ENCODE assay signal across 19 mouse cellular contexts in the genomic region with DNA sequence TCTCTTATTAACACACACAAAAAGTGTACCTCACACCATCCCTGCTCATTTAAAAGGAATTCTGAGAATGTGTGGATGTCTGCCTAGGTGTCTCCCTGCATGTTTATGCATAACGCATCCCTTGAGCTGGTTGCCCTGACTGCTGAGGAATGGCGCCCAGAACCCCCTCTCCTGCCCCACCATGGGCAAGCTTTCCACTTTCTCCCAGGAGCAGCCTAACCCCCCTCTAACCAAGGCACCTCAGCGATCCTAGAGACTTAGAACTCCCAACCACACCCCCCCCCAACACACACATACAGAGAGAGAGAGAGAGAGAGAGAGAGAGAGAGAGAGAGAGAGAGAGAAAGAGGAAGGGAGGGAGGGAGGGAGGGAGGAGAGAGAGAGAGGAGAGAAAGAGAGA. TPM values are rescaled to one million over a fixed set of nuclear protein-coding genes. Genes with fewer than 3 reads are reported as not detected.
DNase-seq lines count a peak whose midpoint lies in the region; ATAC-seq and TF ChIP-seq lines count a peak whose summit lies in the region.
"Had no signal": no experiment of that assay in that cellular context is flagged by ENCODE, and none has a peak within 500 bp of the region (broad histone marks: within the 10 kb centered on the region; RNA-seq: fewer than 3 reads in every experiment).

No protein-coding gene starts in this region.

- no peak overlapping the region for H3K4me2 ChIP-seq in heart, embryonic 14.5 days (ENCODE audit: low read length)
- 0 out of 2 replicates have a peak overlapping the region, but pooled peaks have one; percentile 9 for H3K4me2 ChIP-seq in embryonic facial prominence, embryonic 13.5 days
- peak overlapping the region; percentile 100 for H3K4me2 ChIP-seq in myocyte (ENCODE audit: low read depth)

- no peak overlapping the region for H3ac ChIP-seq in myocyte (ENCODE audit: control insufficient read depth, insufficient read length)

- no peaks in the 10 kb centered on the region for H3K36me3 ChIP-seq in heart, embryonic 14.5 days (ENCODE audit: control insufficient read depth, insufficient read depth, low read length)
- no peaks in the 10 kb centered on the region for H3K36me3 ChIP-seq in embryonic facial prominence, embryonic 13.5 days
- no peaks in the 10 kb centered on the region for H3K36me3 ChIP-seq in myocyte (ENCODE audit: control insufficient read depth, insufficient read depth)
- H3K36me3 ChIP-seq: kidney, embryonic 15.5 days; midbrain, embryonic 13.5 days; neural tube, embryonic 12.5 days had no signal

- H3K4me3 ChIP-seq in heart, embryonic 14.5 days (ENCODE audit: control insufficient read depth in 1 of 2, insufficient read depth in 1 of 2, low read depth in 1 of 2, low read length in 2 of 2) = no peak overlapping the region
- no peak overlapping the region for H3K4me3 ChIP-seq in embryonic facial prominence, embryonic 13.5 days
- peak overlapping the region; percentile 31 for H3K4me3 ChIP-seq in myocyte
- H3K4me3 ChIP-seq: midbrain, embryonic 13.5 days; neural tube, embryonic 12.5 days had no signal

- H3K27ac ChIP-seq in heart, embryonic 14.5 days (replicated peaks in 1 of 2; ENCODE audit: control insufficient read depth in 1 of 2, insufficient read depth in 1 of 2, low read depth in 2 of 2, low read length in 2 of 2) = peak overlapping the region; percentile 47 to 93; a peak in 3 of 4 replicates
- peak overlapping the region; percentile 97 for H3K27ac ChIP-seq in embryonic facial prominence, embryonic 13.5 days
- H3K27ac ChIP-seq: midbrain, embryonic 13.5 days; neural tube, embryonic 12.5 days had no signal

- no peak for ATAC-seq in heart, embryonic 14.5 days (ENCODE audit: insufficient number of reproducible peaks, insufficient read depth, low FRiP score, low read depth)
- no peak for ATAC-seq in embryonic facial prominence, embryonic 13.5 days (ENCODE audit: insufficient number of reproducible peaks, insufficient read depth, low FRiP score, low TSS enrichment, low read depth)
- ATAC-seq: CD4-positive, CD25-positive, alpha-beta regulatory T cell, adult 4 months had no signal

- 55% methylated on average over 3 of the region's 3 CpGs for WGBS in heart, embryonic 14.5 days
- 19% methylated on average over 3 of the region's 3 CpGs for WGBS in embryonic facial prominence, embryonic 13.5 days

- no peak for TF ChIP-seq POLR2A in myocyte (IDR thresholded peaks at IDR 0.05; ENCODE audit: insufficient read length, low read depth)

- DNase-seq in heart, postnatal 14 days = no peak
- DNase-seq in MN1 (ENCODE audit: low spot score) = peak; percentile 21
- DNase-seq in adrenal gland, postnatal 4 days (ENCODE audit: low spot score in 2 of 2) = no peak
- DNase-seq in kidney, postnatal 14 days = no peak
- DNase-seq in spleen, postnatal 36 days (ENCODE audit: low spot score in 2 of 2) = no peak

- intact Hi-C loops in heart, postnatal 14 days (cut with DNase I) = loop anchor here (5.0 kb wide), 1 partner anchor 64 kb away; no protein-coding TSS in a partner anchor

- no peaks in the 10 kb centered on the region for H3K9me3 ChIP-seq in heart, embryonic 14.5 days (ENCODE audit: control insufficient read depth, low read length)
- no peaks in the 10 kb centered on the region for H3K9me3 ChIP-seq in embryonic facial prominence, embryonic 13.5 days
- H3K9me3 ChIP-seq: kidney, embryonic 15.5 days; midbrain, embryonic 13.5 days; neural tube, embryonic 12.5 days had no signal

- no peaks in the 10 kb centered on the region for H3K27me3 ChIP-seq in heart, embryonic 14.5 days (ENCODE audit: control insufficient read depth, insufficient read depth, low read length)
- no peaks in the 10 kb centered on the region for H3K27me3 ChIP-seq in embryonic facial prominence, embryonic 13.5 days
- H3K27me3 ChIP-seq in myocyte (ENCODE audit: control insufficient read depth, insufficient read depth, insufficient read length) = no peaks in the 10 kb centered on the region
- H3K27me3 ChIP-seq: kidney, embryonic 15.5 days; midbrain, embryonic 13.5 days; neural tube, embryonic 12.5 days had no signal

- no peaks in the 10 kb centered on the region for H3K79me2 ChIP-seq in myocyte (ENCODE audit: control insufficient read depth, insufficient read depth)

- H3K4me1 ChIP-seq in heart, embryonic 14.5 days (ENCODE audit: control insufficient read depth in 2 of 2, insufficient read depth in 2 of 2, low read length in 2 of 2) = peaks cover 32 to 36% of the 10 kb centered on the region in 2 experiments
- peaks cover 53% of the 10 kb centered on the region for H3K4me1 ChIP-seq in embryonic facial prominence, embryonic 13.5 days

- 0 out of 2 replicates have a peak overlapping the region, but pooled peaks have one; percentile 69 for H3K9ac ChIP-seq in heart, embryonic 14.5 days (ENCODE audit: low read length)
- no peak overlapping the region for H3K9ac ChIP-seq in embryonic facial prominence, embryonic 13.5 days
- H3K9ac ChIP-seq: kidney, embryonic 15.5 days; midbrain, embryonic 13.5 days; neural tube, embryonic 12.5 days had no signal

TF ChIP-seq in myocyte, 11 proteins besides CTCF, POLR2A, EP300 and RAD21:
- TF ChIP-seq MYOD1 (IDR thresholded peaks at IDR 0.05; ENCODE audit: control insufficient read depth in 1 of 3, insufficient read length in 2 of 3, low read depth in 2 of 3) (no peak), TCF3 (IDR thresholded peaks at IDR 0.05; ENCODE audit: insufficient read length, low read depth) (no peak), TCF12 (IDR thresholded peaks at IDR 0.05; ENCODE audit: insufficient read depth, poor library complexity, severe bottlenecking) (no peak), REST (IDR thresholded peaks at IDR 0.05; ENCODE audit: insufficient read depth, insufficient read length) (no peak), E2F4 (IDR thresholded peaks at IDR 0.05; ENCODE audit: insufficient read depth) (no peak), SRF (IDR thresholded peaks at IDR 0.05; ENCODE audit: control insufficient read depth, insufficient read length, low read depth) (no peak), MYOG (IDR thresholded peaks at IDR 0.05; ENCODE audit: control insufficient read depth in 1 of 3, insufficient read depth in 1 of 3, insufficient read length in 2 of 3, low read depth in 2 of 3) (no peak), MAX (IDR thresholded peaks at IDR 0.05; ENCODE audit: low read depth) (no peak), CEBPB (IDR thresholded peaks at IDR 0.05; ENCODE audit: insufficient read depth, poor library complexity, severe bottlenecking) (no peak), POLR2AphosphoS2 (IDR thresholded peaks at IDR 0.05; ENCODE audit: insufficient read length, low read depth) (no peak)
TF ChIP-seq in myocyte: peak in this region for 0.

RNA-seq across cellular contexts. Expression of gene 1700011L22Rik, which starts 40.2 kb away (rescaled TPM):
- polyA plus RNA-seq in heart, embryonic 14.5 days (2014; fragmentation: Nextera tagmentation; extraction: Ambion mirVana) = not detected in 2 replicates
- not detected for total RNA-seq in heart, postnatal 14 days (2021)
- polyA plus RNA-seq in embryonic facial prominence, embryonic 13.5 days (2015; fragmentation: Nextera tagmentation; extraction: Ambion mirVana) = not detected in 2 replicates
- polyA plus RNA-seq in myocyte (2012; fragmentation: generic; extraction: Trizol) = not detected
- not detected for total RNA-seq in adrenal gland, postnatal 4 days (2021)
- total RNA-seq: gastrocnemius, adult 2 months; heart, adult 8-10 months; left cerebral cortex, postnatal 14 days had no signal
- polyA plus RNA-seq: CD4-positive, CD25-positive, alpha-beta regulatory T cell, adult 4 months; forebrain, embryonic 11.5 days; intestine, embryonic 14.5 days; kidney, embryonic 15.5 days; liver, embryonic 16.5 days; midbrain, embryonic 13.5 days; neural tube, embryonic 12.5 days; small intestine, adult 2 months had no signal
